Mouse (Mus musculus): Measurements from ENCODE around the gene Csf1. TPM values are rescaled to one million over a fixed set of nuclear protein-coding genes. Genes with fewer than 3 reads are reported as not detected.
A peak's percentile ranks its signal among the peaks of the same experiment; 100 is the strongest.

Csf1 gene
- polyA plus RNA-seq, 1 experiment: 8.5 TPM

- no peak for DNase-seq (ENCODE audit: low read depth)
- TF ChIP-seq CTCF (IDR thresholded peaks at IDR 0.05; ENCODE audit: borderline replicate concordance, extremely low read depth, insufficient read depth, insufficient read length) (no peak), POLR2A (IDR thresholded peaks at IDR 0.05; ENCODE audit: borderline replicate concordance, extremely low read depth, insufficient read depth, insufficient read length, poor library complexity, severe bottlenecking) (no peak)
Measured at GRCm38 (mm10) chr3:107701767-107702394, 58.4 kb downstream of the Csf1 start.

- no peak for DNase-seq (ENCODE audit: low read depth)
- no peak for TF ChIP-seq POLR2A (IDR thresholded peaks at IDR 0.05; ENCODE audit: borderline replicate concordance, extremely low read depth, insufficient read depth, insufficient read length, poor library complexity, severe bottlenecking)
- TF ChIP-seq CTCF (IDR thresholded peaks at IDR 0.05; ENCODE audit: borderline replicate concordance, extremely low read depth, insufficient read depth, insufficient read length): no peak
Measured at GRCm38 (mm10) chr3:107700625-107701024, 59.6 kb downstream of the Csf1 start.

- DNase-seq (ENCODE audit: low read depth): no peak
- TF ChIP-seq CTCF (IDR thresholded peaks at IDR 0.05; ENCODE audit: borderline replicate concordance, extremely low read depth, insufficient read depth, insufficient read length): no peak
- TF ChIP-seq POLR2A (IDR thresholded peaks at IDR 0.05; ENCODE audit: borderline replicate concordance, extremely low read depth, insufficient read depth, insufficient read length, poor library complexity, severe bottlenecking): no peak
Measured at GRCm38 (mm10) chr3:107696910-107697309, 63.4 kb downstream of the Csf1 start.

- TF ChIP-seq POLR2A (IDR thresholded peaks at IDR 0.05; ENCODE audit: borderline replicate concordance, extremely low read depth, insufficient read depth, insufficient read length, poor library complexity, severe bottlenecking) (peak; percentile 84), CTCF (IDR thresholded peaks at IDR 0.05; ENCODE audit: borderline replicate concordance, extremely low read depth, insufficient read depth, insufficient read length) (peak; percentile 92)
- peak; percentile 100 for DNase-seq (ENCODE audit: low read depth)
Measured at GRCm38 (mm10) chr3:107695948-107696881, 64.1 kb downstream of the Csf1 start, which contains the start of gene Ahcyl1. Gene Ahcyl1 (minus strand): TSS chr3:107696560.

- TF ChIP-seq POLR2A (IDR thresholded peaks at IDR 0.05; ENCODE audit: borderline replicate concordance, extremely low read depth, insufficient read depth, insufficient read length, poor library complexity, severe bottlenecking) (no peak), CTCF (IDR thresholded peaks at IDR 0.05; ENCODE audit: borderline replicate concordance, extremely low read depth, insufficient read depth, insufficient read length) (no peak)
- DNase-seq (ENCODE audit: low read depth): peak; percentile 73
Measured at GRCm38 (mm10) chr3:107695219-107695947, 64.9 kb downstream of the Csf1 start.

GRCm38 (mm10) chr3:107694256-107694900, 65.9 kb downstream of the Csf1 start:
- no peak for DNase-seq (ENCODE audit: low read depth)
- TF ChIP-seq CTCF (IDR thresholded peaks at IDR 0.05; ENCODE audit: borderline replicate concordance, extremely low read depth, insufficient read depth, insufficient read length) (no peak), POLR2A (IDR thresholded peaks at IDR 0.05; ENCODE audit: borderline replicate concordance, extremely low read depth, insufficient read depth, insufficient read length, poor library complexity, severe bottlenecking) (no peak)

Other genes with a start within 250 kb of the Csf1 start
- gene Slc6a17, start 242.5 kb downstream of the Csf1 start, polyA plus RNA-seq (2012; rRNA removed): 37.6 and 40.2 TPM in 2 replicates
- gene Ubl4b, start 205.4 kb downstream of the Csf1 start, polyA plus RNA-seq (2012; rRNA removed): not detected in 2 replicates
- 1.2 and 2.4 TPM in 2 replicates for gene Alx3, start 165.4 kb downstream of the Csf1 start, polyA plus RNA-seq (2012; rRNA removed)
- not detected in 2 replicates for gene Gm10961, start 129.1 kb downstream of the Csf1 start, polyA plus RNA-seq (2012; rRNA removed)
- 215 and 216 TPM in 2 replicates for gene Strip1, start 128.8 kb downstream of the Csf1 start, polyA plus RNA-seq (2012; rRNA removed)
- gene Ahcyl1, start 63.9 kb downstream of the Csf1 start, polyA plus RNA-seq (2012; rRNA removed): 173 and 195 TPM in 2 replicates
- not detected in 2 replicates for gene Eps8l3, start 116.8 kb upstream of the Csf1 start, polyA plus RNA-seq (2012; rRNA removed)
- 145 and 147 TPM in 2 replicates for gene Gstm5, start 135.4 kb upstream of the Csf1 start, polyA plus RNA-seq (2012; rRNA removed)
- 72.4 and 90.8 TPM in 2 replicates for gene Gstm7, start 171.3 kb upstream of the Csf1 start, polyA plus RNA-seq (2012; rRNA removed)
- gene Gstm6, start 183.3 kb upstream of the Csf1 start, polyA plus RNA-seq (2012; rRNA removed): 7.9 and 9.5 TPM in 2 replicates
- 0.06 TPM in 1 of 2 replicates, not detected in the other for gene Gstm3, start 208.8 kb upstream of the Csf1 start, polyA plus RNA-seq (2012; rRNA removed)
- gene Gstm2, start 226.0 kb upstream of the Csf1 start, polyA plus RNA-seq (2012; rRNA removed): 5.8 and 6.9 TPM in 2 replicates